Mouse (Mus musculus): ENCODE results near the gene Cfap36. TPM values are rescaled to one million over a fixed set of nuclear protein-coding genes. Genes with fewer than 3 reads are reported as not detected.

The Cfap36 gene
- total and polyA plus RNA-seq, 3 experiments, result 26.5 to 38.7 (median 38.2) TPM

DNA sequence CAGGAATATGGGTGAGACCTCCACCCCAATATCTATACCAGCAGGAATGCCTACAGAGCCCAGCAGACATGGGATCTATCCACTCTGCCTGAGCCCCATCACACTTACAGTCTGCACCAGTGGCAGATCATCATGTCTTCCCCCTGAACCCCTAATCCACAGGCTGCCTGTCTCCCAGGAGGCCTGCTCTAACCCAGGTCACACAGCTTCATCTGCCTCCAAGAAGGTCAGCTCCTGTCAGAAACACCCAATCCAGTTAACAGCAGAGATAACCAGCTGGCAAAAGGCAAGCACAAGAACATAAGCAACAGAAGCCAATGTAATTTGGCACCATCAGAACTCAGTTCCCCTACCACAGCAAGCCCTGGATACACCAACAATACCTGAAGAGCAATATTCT is 40.1 kb upstream of the Cfap36 start:
- in situ Hi-C loops (cut with MboI; ENCODE audit: low pct_ligation_motif_present, low pct_unique_long_range_greater_than_20kb, low sequenced_read_pairs) (no loop called here), dilution Hi-C loops (cut with MboI; ENCODE audit: extremely low pct_ligation_motif_present, extremely low pct_unique_long_range_greater_than_20kb, low sequenced_read_pairs) (no loop called here)
- no peaks in the 10 kb centered on the region for H3K4me1 ChIP-seq (ENCODE audit: control insufficient read depth in 1 of 2, insufficient read depth in 2 of 2)
- H3K79me2 ChIP-seq (replicated peaks; ENCODE audit: control insufficient read depth, extremely low read depth, insufficient read depth, poor library complexity, severe bottlenecking), result no peaks in the 10 kb centered on the region
- H3K36me3 ChIP-seq (replicated peaks in 1 of 2; ENCODE audit: control insufficient read depth in 1 of 2, insufficient read depth in 1 of 2, low read length in 1 of 2), result no peaks in the 10 kb centered on the region
- H3K9me3 ChIP-seq (replicated peaks; ENCODE audit: low read length), result no peaks in the 10 kb centered on the region
- H3K4me3 ChIP-seq (replicated peaks in 1 of 3; ENCODE audit: low read depth in 2 of 3, low read length in 2 of 3, poor library complexity in 1 of 3), result no peak overlapping the region
- no peak overlapping the region for H3K9ac ChIP-seq (ENCODE audit: insufficient read depth, low read depth)
- H3K27me3 ChIP-seq (replicated peaks), result no peaks in the 10 kb centered on the region
- H3K4me2 ChIP-seq (ENCODE audit: insufficient read depth, low read depth, poor library complexity, severe bottlenecking), result no peak overlapping the region
- DNase-seq (ENCODE audit: extremely low read depth), result no peak
- no peak overlapping the region for H3K27ac ChIP-seq (ENCODE audit: insufficient read depth, low read depth)
- TF ChIP-seq MAZ (IDR thresholded peaks at IDR 0.05; ENCODE audit: low read depth, low read length), result no peak

DNA sequence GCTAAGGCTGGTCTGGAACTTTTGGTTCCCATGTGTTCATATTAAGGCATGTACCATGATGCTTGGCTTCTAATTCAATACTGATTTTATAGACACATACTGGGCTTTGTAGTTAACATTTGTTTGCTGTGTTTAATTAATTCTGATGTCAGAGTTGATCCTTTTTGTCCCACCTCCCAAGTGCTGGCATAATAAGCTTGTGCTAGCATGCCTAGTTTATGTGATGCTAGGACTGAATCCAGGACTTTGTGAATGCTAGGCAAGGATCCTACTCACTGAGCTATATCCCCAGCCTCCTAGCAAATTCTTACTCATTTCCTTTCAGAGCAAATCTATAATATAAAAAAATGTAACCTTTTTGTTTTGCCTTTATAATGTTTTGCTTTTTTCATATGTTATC is 38.8 kb upstream of the Cfap36 start:
- Histone ChIP-seq H3K79me2 (replicated peaks; ENCODE audit: control insufficient read depth, extremely low read depth, insufficient read depth, poor library complexity, severe bottlenecking) (no peaks in the 10 kb centered on the region), H3K9ac (ENCODE audit: insufficient read depth, low read depth) (no peak overlapping the region), H3K36me3 (replicated peaks in 1 of 2; ENCODE audit: control insufficient read depth in 1 of 2, insufficient read depth in 1 of 2, low read length in 1 of 2) (no peaks in the 10 kb centered on the region), H3K4me3 (replicated peaks in 1 of 3; ENCODE audit: low read depth in 2 of 3, low read length in 2 of 3, poor library complexity in 1 of 3) (no peak overlapping the region), H3K27me3 (replicated peaks) (no peaks in the 10 kb centered on the region), H3K27ac (ENCODE audit: insufficient read depth, low read depth) (no peak overlapping the region), H3K4me2 (ENCODE audit: insufficient read depth, low read depth, poor library complexity, severe bottlenecking) (no peak overlapping the region), H3K4me1 (ENCODE audit: control insufficient read depth in 1 of 2, insufficient read depth in 2 of 2) (no peaks in the 10 kb centered on the region), H3K9me3 (replicated peaks; ENCODE audit: low read length) (no peaks in the 10 kb centered on the region)
- dilution Hi-C loops (cut with MboI; ENCODE audit: extremely low pct_ligation_motif_present, extremely low pct_unique_long_range_greater_than_20kb, low sequenced_read_pairs), result no loop called here
- DNase-seq (ENCODE audit: extremely low read depth), result no peak
- in situ Hi-C loops (cut with MboI; ENCODE audit: low pct_ligation_motif_present, low pct_unique_long_range_greater_than_20kb, low sequenced_read_pairs), result no loop called here
- TF ChIP-seq MXI1 (IDR thresholded peaks at IDR 0.05; ENCODE audit: low read depth, low read length), result no peak
- no peak for TF ChIP-seq UBTF (IDR thresholded peaks at IDR 0.05; ENCODE audit: low read depth, low read length)

DNA sequence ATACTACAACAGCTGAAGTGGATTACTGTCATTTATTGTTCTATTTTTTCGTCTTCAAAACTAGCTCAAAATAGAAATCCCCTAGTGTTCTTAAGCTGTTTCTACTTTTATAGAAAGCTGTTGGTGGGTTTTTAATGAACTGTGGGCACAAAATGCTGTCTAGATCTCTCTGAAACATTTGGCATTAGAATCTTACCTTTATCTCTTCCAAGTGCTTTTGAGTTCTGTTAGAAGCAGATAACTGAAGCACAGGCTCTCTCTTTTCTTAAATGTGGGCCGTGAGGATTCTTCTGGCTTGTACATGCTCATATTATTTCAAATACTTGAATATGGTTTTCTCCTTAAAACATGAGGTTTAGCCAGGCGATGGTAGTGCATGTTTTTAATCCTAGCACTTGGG is 27.5 kb upstream of the Cfap36 start:
- no peaks in the 10 kb centered on the region for H3K27me3 ChIP-seq (replicated peaks)
- DNase-seq (ENCODE audit: extremely low read depth), result no peak
- H3K79me2 ChIP-seq (replicated peaks; ENCODE audit: control insufficient read depth, extremely low read depth, insufficient read depth, poor library complexity, severe bottlenecking), result no peaks in the 10 kb centered on the region
- H3K4me2 ChIP-seq (ENCODE audit: insufficient read depth, low read depth, poor library complexity, severe bottlenecking), result no peak overlapping the region
- no peak overlapping the region for H3K9ac ChIP-seq (ENCODE audit: insufficient read depth, low read depth)
- dilution Hi-C loops (cut with MboI; ENCODE audit: extremely low pct_ligation_motif_present, extremely low pct_unique_long_range_greater_than_20kb, low sequenced_read_pairs), result no loop called here
- no peak overlapping the region for H3K27ac ChIP-seq (ENCODE audit: insufficient read depth, low read depth)
- H3K4me1 ChIP-seq (ENCODE audit: control insufficient read depth in 1 of 2, insufficient read depth in 2 of 2), result no peaks in the 10 kb centered on the region
- no peaks in the 10 kb centered on the region for H3K36me3 ChIP-seq (replicated peaks in 1 of 2; ENCODE audit: control insufficient read depth in 1 of 2, insufficient read depth in 1 of 2, low read length in 1 of 2)
- in situ Hi-C loops (cut with MboI; ENCODE audit: low pct_ligation_motif_present, low pct_unique_long_range_greater_than_20kb, low sequenced_read_pairs), result loop anchor here (10.0 to 25.0 kb wide), 4 partner anchors 70 to 610 kb away; partner anchors contain the start of genes Clhc1, Mtif2, Rps27a and Rtn4
- no peak for TF ChIP-seq MXI1 (IDR thresholded peaks at IDR 0.05; ENCODE audit: low read depth, low read length)
- no peak for TF ChIP-seq ETS1 (conservative IDR thresholded peaks at IDR 0.05; ENCODE audit: low read depth, low read length)
- TF ChIP-seq POLR2A (IDR thresholded peaks at IDR 0.05; ENCODE audit: low read depth, low read length), result no peak
- TF ChIP-seq IRF4 (IDR thresholded peaks at IDR 0.05; ENCODE audit: low read depth, low read length), result no peak
- no peak for TF ChIP-seq ZMIZ1 (IDR thresholded peaks at IDR 0.05; ENCODE audit: low read depth, low read length)
- TF ChIP-seq MEF2A (IDR thresholded peaks at IDR 0.05; ENCODE audit: borderline replicate concordance, low read depth, low read length), result no peak
- no peak for TF ChIP-seq CHD1 (IDR thresholded peaks at IDR 0.05; ENCODE audit: low read depth, low read length)
- no peak for TF ChIP-seq JUN (IDR thresholded peaks at IDR 0.05; ENCODE audit: insufficient read depth, low read depth, low read length)
- no peak for TF ChIP-seq SMC3 (IDR thresholded peaks at IDR 0.05; ENCODE audit: low read depth, low read length)
- no peak for TF ChIP-seq JUND (conservative IDR thresholded peaks at IDR 0.05; ENCODE audit: low read depth, low read length)
- TF ChIP-seq USF2 (conservative IDR thresholded peaks at IDR 0.05; ENCODE audit: low read depth, low read length), result no peak
- TF ChIP-seq NELFE (IDR thresholded peaks at IDR 0.05; ENCODE audit: low read depth, low read length), result no peak
- no peak for TF ChIP-seq CTCF (conservative IDR thresholded peaks at IDR 0.05 in 1 of 2, IDR thresholded peaks at IDR 0.05 in 1 of 2; ENCODE audit: low read depth in 2 of 2, low read length in 2 of 2)
- peaks cover 2% of the 10 kb centered on the region for H3K9me3 ChIP-seq (replicated peaks; ENCODE audit: low read length)
- H3K4me3 ChIP-seq (replicated peaks in 1 of 3; ENCODE audit: low read depth in 2 of 3, low read length in 2 of 3, poor library complexity in 1 of 3), result no peak overlapping the region

Measured in CH12.LX (cell line).